Mouse (Mus musculus) embryonic stem cell, embryonic (primary cell): ENCODE data around the gene Trim7.

Experiments
- CTCF ChIA-PET, 4 experiments: fragments of 300-600 bp in 2 of 4; fragments of 350-600 bp in 2 of 4; sonication (Branson Sonifier 250); formaldehyde crosslinking; loops; one replicate each; lab custom pipeline; 2022; ENCODE audit warnings: inconsistent platforms in 2 of 4; lab: Charles Lee
- POLR2A ChIA-PET, 4 experiments: fragments of 300-600 bp in 2 of 4; fragments of 350-600 bp in 2 of 4; sonication (Branson Sonifier 250); formaldehyde crosslinking; loops; one replicate each; lab custom pipeline; 2022; ENCODE audit warnings: antibody characterized with exemption in 4 of 4, inconsistent platforms in 1 of 4; lab: Charles Lee

Trim7 gene

GRCm38 (mm10) chr11:48831273-48831672 lies 5.3 kb downstream of the Trim7 start:
- CTCF ChIA-PET = interaction anchor here in 2 of 4 experiments (0.7 to 1.1 kb wide), 2 partner anchors 23 to 41 kb away, joined by 3 read pairs; no protein-coding TSS in a partner anchor
- POLR2A ChIA-PET = interaction anchor here in 3 of 4 experiments (1.1 to 19.8 kb wide), 7 partner anchors 9 to 32 kb away, joined by 3 to 516 read pairs (median 7); partner anchors contain the start of genes Rack1 (in 2 of the 3) and Trim41 (in 2 of the 3)

GRCm38 (mm10) chr11:48833078-48833730 lies 7.3 kb downstream of the Trim7 start:
- CTCF ChIA-PET = interaction anchor here in 2 of 4 experiments (0.9 to 1.4 kb wide), 4 partner anchors 17 to 45 kb away, joined by 3 to 6 read pairs (median 3); no protein-coding TSS in a partner anchor
- POLR2A ChIA-PET = interaction anchor here (0.8 to 19.8 kb wide), 21 partner anchors 8 to 51 kb away, joined by 3 to 516 read pairs (median 5); partner anchors contain the start of genes Rack1 (in 3 of the 4) and Trim41 (in 2 of the 4)

GRCm38 (mm10) chr11:48833731-48834639 lies 8.0 kb downstream of the Trim7 start:
- ChIA-PET POLR2A (interaction anchor here (0.6 to 19.8 kb wide), 45 partner anchors 9 to 959 kb away, joined by 3 to 516 read pairs (median 4); partner anchors contain the start of genes Rack1 (in 4 of the 4) and Trim41 (in 3 of the 4)), CTCF (interaction anchor here in 3 of 4 experiments (0.6 to 2.0 kb wide), 13 partner anchors 9 to 1195 kb away, joined by 3 to 6 read pairs (median 3); no protein-coding TSS in a partner anchor)

- ChIA-PET POLR2A (interaction anchor here in 3 of 4 experiments (0.6 to 19.8 kb wide), 14 partner anchors 8 to 54 kb away, joined by 4 to 516 read pairs (median 8); partner anchors contain the start of genes Rack1 (in 2 of the 3), Trim41 (in 2 of the 3) and Gm12184 (in 1 of the 3)), CTCF (interaction anchor here in 2 of 4 experiments (1.2 to 2.8 kb wide), 3 partner anchors 16 to 46 kb away, joined by 5 to 11 read pairs (median 6); no protein-coding TSS in a partner anchor)
Measured at GRCm38 (mm10) chr11:48835923-48836322, 10.0 kb downstream of the Trim7 start.

GRCm38 (mm10) chr11:48836990-48837309 lies 11.0 kb downstream of the Trim7 start:
- CTCF ChIA-PET = interaction anchor here in 3 of 4 experiments (1.3 to 3.0 kb wide), 6 partner anchors 15 to 62 kb away, joined by 4 to 15 read pairs (median 9); no protein-coding TSS in a partner anchor
- POLR2A ChIA-PET = interaction anchor here (0.5 to 19.8 kb wide), 34 partner anchors 8 to 366 kb away, joined by 3 to 516 read pairs (median 8); partner anchors contain the start of genes Rack1 (in 4 of the 4), Trim41 (in 2 of the 4), Trim7 (in 2 of the 4) and Gm12184 (in 1 of the 4)

GRCm38 (mm10) chr11:48837310-48838180 lies 11.6 kb downstream of the Trim7 start:
- ChIA-PET POLR2A (interaction anchor here (0.7 to 19.8 kb wide), 38 partner anchors 8 to 365 kb away, joined by 3 to 516 read pairs (median 8); partner anchors contain the start of genes Rack1 (in 4 of the 4), Trim41 (in 3 of the 4), Trim7 (in 2 of the 4) and Gm12184 (in 1 of the 4)), CTCF (interaction anchor here in 3 of 4 experiments (0.6 to 3.0 kb wide), 9 partner anchors 14 to 1006 kb away, joined by 3 to 15 read pairs (median 9); no protein-coding TSS in a partner anchor)

GRCm38 (mm10) chr11:48838181-48838797 lies 12.3 kb downstream of the Trim7 start:
- CTCF ChIA-PET = interaction anchor here in 3 of 4 experiments (0.7 to 3.0 kb wide), 10 partner anchors 11 to 63 kb away, joined by 3 to 15 read pairs (median 9); no protein-coding TSS in a partner anchor

GRCm38 (mm10) chr11:48838879-48839680 lies 13.1 kb downstream of the Trim7 start:
- ChIA-PET POLR2A (interaction anchor here (0.5 to 19.8 kb wide), 22 partner anchors 8 to 1855 kb away, joined by 3 to 516 read pairs (median 14); partner anchors contain the start of genes Rack1 (in 3 of the 4), Trim41 (in 2 of the 4), Gm12184 (in 1 of the 4) and Trim7 (in 1 of the 4)), CTCF (interaction anchor here in 2 of 4 experiments (0.6 to 3.0 kb wide), 8 partner anchors 12 to 1010 kb away, joined by 3 to 15 read pairs (median 9); no protein-coding TSS in a partner anchor)

More at GRCm38 (mm10) chr11:48838181-48838797, 12.3 kb downstream of the Trim7 start:
- POLR2A ChIA-PET = interaction anchor here (0.8 to 19.8 kb wide), 30 partner anchors 7 to 365 kb away, joined by 3 to 516 read pairs (median 9); partner anchors contain the start of genes Rack1 (in 3 of the 4), Trim41 (in 2 of the 4), Trim7 (in 2 of the 4) and Gm12184 (in 1 of the 4)

GRCm38 (mm10) chr11:48840805-48841204 lies 14.9 kb downstream of the Trim7 start:
- CTCF ChIA-PET = no interaction called here
- POLR2A ChIA-PET = interaction anchor here in 2 of 4 experiments (0.6 to 19.8 kb wide), 4 partner anchors 10 to 35 kb away, joined by 3 to 516 read pairs (median 34); partner anchors contain the start of genes Gm12184 (in 1 of the 2) and Rack1 (in 1 of the 2)

GRCm38 (mm10) chr11:48841213-48841612 lies 15.3 kb downstream of the Trim7 start:
- CTCF ChIA-PET = no interaction called here
- POLR2A ChIA-PET = interaction anchor here in 2 of 4 experiments (0.6 to 19.8 kb wide), 7 partner anchors 9 to 36 kb away, joined by 3 to 516 read pairs (median 7); partner anchors contain the start of gene Rack1 (in 1 of the 2)

GRCm38 (mm10) chr11:48842378-48842792 lies 16.4 kb downstream of the Trim7 start:
- ChIA-PET POLR2A (interaction anchor here in 3 of 4 experiments (1.0 to 19.0 kb wide), 9 partner anchors 8 to 42 kb away, joined by 3 to 450 read pairs (median 6); partner anchors contain the start of gene Rack1 (in 3 of the 3)), CTCF (interaction anchor here in 1 of 4 experiments (1.3 kb wide), 1 partner anchor 9 kb away, joined by 4 read pairs; no protein-coding TSS in a partner anchor)

GRCm38 (mm10) chr11:48843202-48843601 lies 17.3 kb downstream of the Trim7 start:
- CTCF ChIA-PET = interaction anchor here in 3 of 4 experiments (0.6 to 1.7 kb wide), 4 partner anchors 8 to 57 kb away, joined by 3 to 13 read pairs (median 5); no protein-coding TSS in a partner anchor
- POLR2A ChIA-PET = interaction anchor here (0.6 to 19.0 kb wide), 9 partner anchors 8 to 43 kb away, joined by 3 to 450 read pairs (median 4); partner anchors contain the start of gene Rack1 (in 3 of the 4)

- ChIA-PET POLR2A (interaction anchor here in 3 of 4 experiments (0.9 to 19.0 kb wide), 4 partner anchors 10 to 44 kb away, joined by 3 to 450 read pairs (median 10); partner anchors contain the start of gene Rack1 (in 2 of the 3)), CTCF (interaction anchor here in 2 of 4 experiments (1.0 to 1.7 kb wide), 2 partner anchors 54 to 56 kb away, joined by 3 to 6 read pairs; no protein-coding TSS in a partner anchor)
Measured at GRCm38 (mm10) chr11:48844309-48844708, 18.4 kb downstream of the Trim7 start.

GRCm38 (mm10) chr11:48845244-48845815 lies 19.4 kb downstream of the Trim7 start:
- ChIA-PET POLR2A (interaction anchor here (0.7 to 19.0 kb wide), 7 partner anchors 8 to 45 kb away, joined by 3 to 450 read pairs (median 3); partner anchors contain the start of gene Rack1 (in 2 of the 4)), CTCF (interaction anchor here in 1 of 4 experiments (1.0 kb wide), 1 partner anchor 57 kb away, joined by 3 read pairs; no protein-coding TSS in a partner anchor)
